Mouse (Mus musculus) ovary, postnatal 14 days (tissue): ENCODE measurements around the gene Aig1.

Experiments
- DNase-seq: peaks from one replicate; pipeline ENCODE4 v3.0.0; 2022; ENCODE audit warnings: low spot score

The Aig1 gene

DNA sequence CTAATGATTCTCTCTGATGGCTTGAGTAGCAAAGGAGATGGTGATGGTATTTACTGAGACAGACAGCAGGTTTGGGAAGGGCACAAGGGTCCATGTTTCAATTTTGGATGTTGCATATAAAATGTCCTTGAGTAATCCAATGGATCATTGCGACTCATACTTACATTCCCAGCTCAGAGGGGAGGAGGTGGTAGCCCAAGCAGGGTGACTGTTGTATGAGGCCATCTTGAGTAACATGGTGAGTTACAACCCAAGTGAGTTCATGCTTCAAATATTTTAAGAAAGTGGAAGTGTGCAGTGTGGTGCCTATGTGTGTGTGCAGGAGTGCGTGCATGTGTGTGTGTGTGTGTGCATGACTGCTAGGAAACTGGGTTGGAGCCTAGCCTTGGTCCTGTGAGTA, 93.4 kb downstream of the Aig1 start:
- DNase-seq, result no peak

DNA sequence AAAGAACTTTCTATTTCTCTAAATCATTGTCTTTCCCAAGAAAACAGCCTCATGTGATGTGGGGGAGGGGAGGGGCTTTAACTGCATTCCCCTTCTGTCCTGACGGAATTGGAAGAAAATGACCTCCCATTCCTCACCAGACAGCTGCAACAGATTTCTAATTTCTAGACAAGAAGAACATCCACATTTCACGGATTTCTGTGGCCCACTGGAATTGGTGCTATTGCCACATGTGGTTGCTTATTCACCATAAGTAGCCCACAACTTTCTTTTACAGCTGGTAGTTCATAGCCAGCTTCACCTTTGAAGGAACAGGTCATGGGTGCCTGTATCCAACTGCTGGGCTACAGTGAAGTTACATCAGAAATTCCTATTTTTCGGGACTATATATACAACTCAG, 93.9 kb downstream of the Aig1 start:
- DNase-seq, result no peak

DNA sequence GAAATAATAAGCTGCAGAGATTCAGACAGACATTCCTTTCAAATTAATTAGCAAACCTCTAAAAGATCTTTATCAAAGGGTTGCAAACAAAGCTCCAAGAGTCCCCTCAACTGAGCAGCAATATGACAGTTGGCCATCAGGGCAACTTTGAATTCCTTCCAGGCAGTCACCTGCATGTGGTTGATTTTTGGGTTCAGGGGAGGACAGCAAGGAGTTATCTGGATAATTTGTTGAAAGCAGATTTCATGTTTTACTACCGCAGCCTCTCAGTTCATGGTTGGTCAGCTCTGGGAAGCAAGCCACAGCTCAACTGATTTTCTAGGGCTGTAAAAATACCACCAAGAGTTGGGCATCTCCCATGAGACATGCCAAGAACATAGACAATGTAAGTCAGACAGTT, 98.1 kb downstream of the Aig1 start:
- no peak for DNase-seq

DNA sequence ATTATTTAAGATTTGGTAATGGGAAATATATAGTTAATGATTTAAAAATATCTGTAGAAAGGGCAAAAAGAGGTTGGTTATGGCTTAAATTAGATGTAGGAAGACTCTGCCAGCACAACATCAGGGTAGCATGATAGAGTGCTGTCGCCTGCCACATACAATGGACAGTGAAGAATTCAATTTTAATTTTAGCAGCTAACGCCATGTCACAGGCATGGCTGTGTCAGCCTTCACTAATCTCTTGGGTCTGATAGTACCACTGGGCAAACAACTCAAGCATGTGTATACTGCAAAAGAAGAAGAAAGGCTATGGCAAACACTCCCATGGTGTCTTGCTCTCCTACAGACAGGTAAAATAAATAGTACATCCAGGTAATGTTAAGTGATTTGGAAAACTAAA, 99.0 kb downstream of the Aig1 start:
- no peak for DNase-seq

DNA sequence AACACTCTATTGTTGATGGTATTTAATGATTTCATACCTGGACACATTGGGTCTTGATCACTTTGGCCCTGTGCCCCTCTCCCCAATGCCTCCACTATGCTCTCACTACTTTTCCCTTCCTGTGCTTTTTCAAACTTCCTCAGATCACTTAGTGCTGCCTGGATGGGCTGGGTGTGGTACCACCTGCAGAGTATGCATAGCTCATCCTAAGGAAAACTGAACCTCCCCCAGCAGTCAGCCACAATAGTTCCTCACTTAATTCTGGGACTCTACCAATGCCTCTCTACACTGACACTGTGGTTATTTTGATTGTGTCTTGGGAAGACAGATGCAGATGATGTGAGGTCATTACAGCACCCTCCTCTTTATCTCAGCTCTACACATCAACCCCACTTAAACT, 99.9 kb downstream of the Aig1 start:
- no peak for DNase-seq

DNA sequence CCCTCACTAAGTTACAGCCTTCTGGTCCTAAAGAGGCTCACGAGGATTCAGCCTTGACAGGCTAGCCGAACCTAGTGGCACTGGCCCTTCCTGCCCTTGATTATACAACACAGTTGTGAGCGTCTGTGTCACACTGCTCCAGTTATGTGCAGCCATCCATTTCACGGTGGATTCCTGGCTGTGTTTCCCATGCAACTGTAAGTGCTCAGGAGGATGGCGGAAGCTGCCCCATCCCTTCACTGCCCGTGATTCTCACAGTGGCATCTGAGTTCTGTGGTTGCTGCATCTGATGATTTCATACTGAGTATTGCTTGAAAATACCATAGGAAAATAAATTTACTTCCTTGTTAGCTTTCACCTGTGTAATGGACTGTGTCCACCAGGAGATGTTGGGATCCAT, 101.7 kb downstream of the Aig1 start:
- no peak for DNase-seq

DNA sequence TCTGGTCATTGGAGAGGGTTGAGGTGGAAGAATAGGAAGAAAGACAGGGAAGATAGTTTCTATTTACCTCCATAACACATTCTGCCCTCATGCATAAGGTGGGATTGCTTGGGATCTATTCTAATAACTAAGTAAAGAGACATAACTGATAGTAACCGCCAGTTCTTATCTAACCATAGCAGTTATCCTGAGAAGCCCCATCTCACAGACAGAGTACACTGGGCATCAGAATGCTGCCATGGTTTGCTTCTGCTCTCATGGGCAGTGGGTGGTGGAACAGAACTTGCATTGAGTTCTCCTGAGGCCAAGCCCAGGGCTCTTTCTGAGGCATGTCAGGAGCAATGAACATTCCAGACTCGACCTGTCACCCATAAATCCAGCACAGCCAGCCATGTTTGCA, 105.6 kb downstream of the Aig1 start:
- DNase-seq, result no peak

DNA sequence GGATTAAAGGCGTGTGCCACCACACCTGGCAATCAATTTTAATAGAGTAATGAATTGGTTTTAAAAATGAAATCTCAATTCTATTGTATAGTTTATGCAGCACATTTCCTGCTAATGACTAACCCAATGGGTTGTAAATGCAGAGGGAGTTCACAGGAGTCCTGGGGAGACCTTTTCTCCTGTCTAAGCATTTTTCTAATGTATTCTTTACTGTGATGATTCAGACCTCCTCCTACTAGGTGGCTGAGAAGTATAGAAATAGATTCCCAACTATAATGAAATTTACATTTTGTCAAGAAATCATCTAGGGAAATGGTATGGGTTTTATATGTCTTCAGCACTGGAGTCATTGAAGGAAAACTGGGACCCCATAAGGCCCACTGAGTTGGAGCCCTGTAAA, 114.1 kb downstream of the Aig1 start:
- no peak for DNase-seq

DNA sequence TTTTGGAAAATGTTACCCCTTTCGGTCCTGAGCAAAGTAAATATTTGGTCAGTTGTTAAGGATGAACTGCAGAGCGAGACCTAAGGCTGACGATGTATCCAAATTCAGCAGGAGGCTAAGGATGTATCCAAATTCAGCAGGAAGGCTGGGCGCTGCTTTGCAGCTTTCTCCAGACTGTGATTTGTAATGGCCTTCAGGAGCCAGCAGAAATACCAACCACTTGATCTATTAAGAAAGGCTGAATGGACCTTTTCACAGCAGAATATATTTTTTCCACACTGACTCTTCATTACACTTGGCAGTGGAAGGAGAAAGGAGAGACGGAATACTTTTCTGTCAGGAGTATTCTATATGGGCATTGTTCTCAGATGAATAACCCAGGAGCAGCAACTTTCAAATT, 115.0 kb downstream of the Aig1 start:
- DNase-seq, result no peak

DNA sequence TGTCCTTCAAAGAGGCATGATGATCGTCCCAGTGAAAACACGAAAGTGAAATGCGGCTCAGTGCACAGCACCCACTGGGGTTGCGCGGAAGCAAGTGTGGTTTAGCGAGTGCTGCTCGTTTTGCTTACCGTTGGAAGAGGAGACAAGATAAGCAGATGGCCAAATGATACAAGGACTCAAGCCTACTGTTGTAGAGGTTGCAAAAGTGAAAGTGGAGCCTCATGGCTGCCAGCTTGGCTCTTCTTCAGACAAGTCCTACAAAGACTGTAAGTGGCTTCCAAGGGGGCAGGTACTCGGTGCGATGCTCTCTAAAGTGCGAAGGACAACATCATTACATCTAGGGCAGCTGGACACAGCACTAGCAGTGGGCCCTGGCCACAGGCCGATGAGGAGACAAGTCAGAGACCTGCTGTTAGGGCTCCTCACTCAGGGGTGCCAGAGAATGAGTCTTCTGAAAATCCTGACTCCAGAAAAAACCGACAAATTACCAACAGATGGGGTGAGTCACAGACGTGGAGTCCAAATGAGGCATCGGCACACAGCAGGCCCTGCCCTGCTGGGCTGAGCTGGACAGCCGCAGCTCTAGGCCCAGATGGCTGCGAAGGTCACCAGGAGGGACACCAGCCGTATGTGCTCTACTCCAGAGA, 129.2 kb downstream of the Aig1 start:
- no peak for DNase-seq

DNA sequence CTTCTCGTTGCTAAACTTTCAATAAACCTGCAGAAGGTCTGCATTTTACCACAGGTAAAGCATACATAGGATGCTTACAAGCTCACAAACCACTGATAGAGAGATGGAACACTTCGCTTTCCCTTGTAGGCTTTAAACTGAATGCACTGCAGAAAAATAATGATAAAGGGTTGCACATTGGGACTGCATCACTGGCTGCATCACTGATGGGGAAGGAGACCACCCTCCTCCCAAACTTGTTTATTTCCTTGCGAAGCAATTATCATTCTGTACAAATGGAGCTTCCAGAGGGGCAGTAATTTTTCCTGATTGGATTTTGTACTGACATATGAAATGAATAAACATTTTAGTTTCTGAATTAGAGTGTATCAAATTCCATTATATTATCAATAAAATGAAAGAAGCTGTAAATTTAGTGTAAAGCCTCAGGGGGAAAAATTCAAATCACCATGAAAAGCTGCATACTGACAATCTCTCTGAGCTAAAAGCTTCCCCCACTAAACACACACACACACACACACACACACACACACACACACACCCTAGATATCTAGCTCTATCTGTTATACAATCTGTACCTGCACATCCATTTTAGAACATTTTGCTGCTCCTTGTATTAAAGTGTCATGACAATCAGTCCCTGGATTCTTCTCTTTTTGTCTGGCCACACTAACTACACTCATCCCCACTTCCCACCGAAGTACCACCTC, 138.6 kb downstream of the Aig1 start:
- DNase-seq, result no peak

DNA sequence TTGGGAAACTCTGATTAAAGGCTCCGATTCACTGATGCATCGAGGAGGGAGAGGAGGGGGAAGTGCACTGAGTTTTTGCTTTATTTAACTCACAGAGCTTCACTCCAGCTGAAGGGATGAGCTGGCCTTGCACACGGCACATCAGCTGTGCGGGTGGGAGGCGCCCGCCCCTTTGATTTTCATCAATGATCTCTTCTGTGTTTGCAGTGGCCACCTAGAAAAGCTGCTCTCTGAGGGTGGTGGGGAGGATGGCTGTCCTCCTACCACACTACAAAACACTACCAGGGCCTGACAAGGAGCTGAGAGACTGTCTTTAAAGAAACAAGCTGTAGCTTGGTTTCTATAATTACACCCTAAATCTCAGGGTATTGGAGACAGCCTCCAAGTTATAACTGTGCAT, 141.1 kb downstream of the Aig1 start:
- no peak for DNase-seq

DNA sequence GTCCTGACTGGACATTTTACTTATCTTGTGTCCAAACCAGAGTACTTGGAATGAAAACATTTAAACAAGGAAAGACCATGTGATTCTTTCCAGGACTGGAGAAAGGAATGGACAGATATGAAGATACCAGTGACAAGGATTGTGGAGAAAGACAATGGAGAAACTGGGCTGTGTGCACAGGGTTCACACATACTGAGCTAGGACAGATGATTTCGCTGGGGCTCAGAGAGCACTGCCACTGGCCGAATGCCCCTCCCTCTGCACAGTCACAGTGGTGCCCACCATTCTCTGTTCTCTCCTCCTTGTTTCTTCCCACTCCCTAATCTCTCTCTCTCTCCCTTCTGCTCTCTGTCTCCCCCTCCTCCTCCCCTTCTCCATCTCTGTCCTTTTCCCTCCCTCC, 142.6 kb downstream of the Aig1 start:
- no peak for DNase-seq

DNA sequence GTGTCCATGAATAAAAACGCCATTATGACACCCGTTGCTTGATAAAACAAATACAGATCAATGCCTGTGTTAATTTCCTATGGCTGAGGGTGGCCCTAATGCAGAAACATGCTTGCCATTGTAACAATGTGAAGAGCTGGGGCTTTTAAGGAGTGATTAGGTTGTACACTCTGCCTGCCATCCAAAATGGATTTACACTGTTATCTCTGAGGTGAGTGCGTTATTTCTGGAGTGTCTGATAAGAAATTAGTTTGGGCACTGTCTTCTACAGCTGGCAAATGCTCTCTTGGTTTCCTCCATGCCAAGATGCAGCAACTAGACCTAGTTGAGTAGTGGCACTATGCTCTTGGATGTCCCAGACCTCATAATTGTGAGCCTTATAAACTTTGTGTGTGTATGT, 143.5 kb downstream of the Aig1 start:
- DNase-seq, result no peak

DNA sequence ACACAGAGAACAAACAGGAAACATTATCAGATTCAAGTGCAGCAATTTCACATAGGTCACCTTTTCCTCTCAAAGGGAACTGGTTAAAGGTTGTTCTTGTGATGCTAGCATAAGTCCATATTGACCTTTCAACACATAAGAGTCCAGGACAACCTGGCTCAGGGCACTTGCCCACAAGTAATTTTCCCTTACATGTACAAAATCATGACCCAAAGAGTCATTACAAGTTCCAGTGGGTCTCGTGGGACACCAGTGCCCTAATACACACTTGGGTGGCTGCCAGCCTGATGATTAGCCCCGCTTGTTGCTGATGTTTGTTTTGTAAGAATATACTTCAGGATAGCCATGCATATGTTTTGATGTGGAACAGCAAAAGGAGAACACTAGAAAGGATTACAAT, 152.6 kb downstream of the Aig1 start:
- no peak for DNase-seq

DNA sequence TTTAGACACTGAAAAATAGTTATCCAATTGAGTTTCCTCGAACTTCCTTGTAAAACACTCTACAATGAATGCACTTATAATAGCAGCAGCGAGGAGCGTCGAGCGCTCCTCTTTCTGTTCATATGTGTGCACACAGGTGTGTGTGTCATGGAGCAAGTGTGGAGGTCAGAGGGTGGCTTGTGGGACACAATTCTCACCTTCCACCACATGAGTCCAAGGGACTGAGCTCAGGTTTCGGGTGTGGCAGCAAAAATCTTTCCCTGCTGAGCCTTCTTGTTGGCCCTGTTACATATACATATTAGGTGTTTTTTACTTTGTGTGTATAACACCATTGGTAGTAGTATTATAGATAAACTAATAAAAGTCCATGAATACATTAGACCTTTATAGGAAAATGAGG, 153.2 kb downstream of the Aig1 start:
- DNase-seq, result no peak

DNA sequence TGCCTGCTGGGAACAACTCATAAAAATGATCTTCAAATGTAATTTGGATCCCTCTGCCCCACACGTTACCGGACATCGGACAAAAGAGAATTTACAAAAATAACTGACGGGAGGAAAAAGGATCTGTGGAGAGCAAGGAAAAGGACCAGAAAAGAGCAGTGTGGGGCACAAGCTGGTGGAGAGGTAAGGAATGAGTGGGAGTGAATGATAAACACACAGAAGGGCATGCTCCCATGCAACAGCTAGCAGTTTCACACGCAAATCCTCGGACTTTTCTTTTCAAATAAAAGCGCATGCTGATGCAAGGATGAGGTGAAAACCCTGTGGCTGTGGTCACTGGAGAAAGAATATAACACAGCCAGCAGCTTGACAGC, 153.9 kb downstream of the Aig1 start:
- no peak for DNase-seq

DNA sequence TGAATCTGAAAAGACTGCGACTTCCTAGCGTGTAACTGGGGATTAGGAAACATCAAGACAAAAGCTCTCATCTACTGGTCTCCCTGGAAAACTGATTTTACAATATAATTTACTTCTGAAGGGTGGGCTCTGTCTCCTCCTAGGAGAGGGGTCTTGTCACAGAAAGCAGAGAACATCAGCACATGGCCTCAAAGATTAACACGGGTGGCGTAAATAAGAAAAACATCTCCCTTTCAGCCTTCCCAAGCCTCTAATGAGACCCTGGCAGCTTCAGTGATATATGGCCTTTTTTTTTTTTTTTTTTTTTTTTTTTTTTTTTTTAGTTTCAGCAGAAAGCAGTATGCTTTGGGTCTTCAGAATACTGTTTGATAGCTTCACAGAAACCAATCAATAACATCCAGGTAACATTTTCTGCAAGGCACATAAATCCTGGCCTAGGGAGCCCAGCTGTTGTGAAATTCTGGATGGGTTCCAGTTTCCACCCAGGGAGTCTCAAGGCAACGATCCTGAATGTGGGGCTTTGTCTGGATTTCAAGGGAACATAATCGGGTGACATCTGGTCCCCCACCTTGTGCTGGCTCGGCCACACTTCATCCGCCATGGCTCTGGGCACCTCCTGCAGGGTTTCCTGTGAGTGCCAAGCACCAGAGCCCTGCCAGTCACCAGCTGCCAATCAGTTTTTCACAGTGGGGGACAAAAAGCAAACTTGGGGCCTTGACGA, 154.4 kb downstream of the Aig1 start:
- peak; percentile 12 for DNase-seq

DNA sequence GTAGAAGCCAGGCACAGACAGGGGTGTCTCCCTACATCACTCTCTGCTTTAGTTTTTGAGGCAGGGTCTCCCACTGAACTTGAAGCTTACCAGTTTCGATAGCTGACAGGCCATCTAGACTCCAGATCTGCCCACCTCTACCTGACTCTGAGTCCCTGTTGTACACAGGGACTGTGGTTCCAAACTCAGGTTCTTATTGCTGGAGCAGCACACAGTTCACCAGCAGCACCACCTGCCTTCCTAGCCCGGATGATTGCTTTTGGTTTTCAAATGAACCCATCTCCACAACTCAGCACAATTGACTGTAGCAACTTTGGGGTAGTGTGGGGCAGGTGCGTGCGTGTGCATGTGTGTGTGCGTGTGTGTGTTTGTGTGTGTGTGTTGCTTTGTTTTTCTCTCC, 155.1 kb downstream of the Aig1 start:
- no peak for DNase-seq

DNA sequence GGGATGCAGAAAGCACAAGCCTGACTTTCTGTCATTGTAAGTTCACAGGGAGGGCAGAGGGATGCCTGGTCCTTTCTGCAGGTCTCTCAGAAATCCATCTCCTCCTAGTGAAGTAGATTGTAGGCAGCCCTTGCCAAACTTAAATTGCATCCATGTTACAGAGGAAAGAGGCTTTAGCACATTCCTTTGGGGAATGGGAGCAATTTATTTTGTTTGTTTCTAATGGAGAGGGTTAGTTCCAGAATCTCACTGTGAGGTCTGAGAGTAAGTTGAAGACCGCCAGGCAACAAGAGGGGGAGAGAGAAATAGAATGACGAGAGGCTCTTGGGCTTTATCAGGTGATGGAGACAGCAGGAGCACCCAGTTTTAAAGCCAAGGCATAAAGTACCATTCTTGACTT, 155.7 kb downstream of the Aig1 start:
- DNase-seq, result no peak

DNA sequence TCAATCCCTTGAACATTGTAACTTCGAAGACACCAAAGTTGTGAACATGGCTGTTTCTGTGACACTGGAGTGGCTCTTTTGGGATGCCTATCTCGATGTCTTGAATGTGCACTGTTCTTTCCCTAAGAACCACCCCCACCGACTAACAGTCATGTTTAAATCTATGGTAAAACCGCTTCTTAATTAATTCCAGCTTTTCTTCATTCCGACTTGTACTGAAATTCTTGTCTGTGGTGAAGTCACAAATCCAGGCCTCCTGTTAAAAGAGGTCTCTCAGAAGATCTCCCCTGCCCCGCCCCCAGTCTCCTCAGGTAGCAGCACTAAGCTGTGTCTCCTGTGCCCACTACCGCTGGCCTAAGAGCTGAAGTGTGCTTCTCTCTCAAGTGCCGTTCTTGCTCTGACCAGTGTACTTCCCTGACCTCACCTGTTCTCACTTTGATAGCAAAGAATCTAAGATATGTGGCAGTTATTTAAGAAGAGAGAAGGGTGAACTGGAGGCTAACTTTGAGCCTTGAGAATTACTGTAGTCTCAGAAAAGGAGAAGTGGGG, 157.4 kb downstream of the Aig1 start:
- no peak for DNase-seq

DNA sequence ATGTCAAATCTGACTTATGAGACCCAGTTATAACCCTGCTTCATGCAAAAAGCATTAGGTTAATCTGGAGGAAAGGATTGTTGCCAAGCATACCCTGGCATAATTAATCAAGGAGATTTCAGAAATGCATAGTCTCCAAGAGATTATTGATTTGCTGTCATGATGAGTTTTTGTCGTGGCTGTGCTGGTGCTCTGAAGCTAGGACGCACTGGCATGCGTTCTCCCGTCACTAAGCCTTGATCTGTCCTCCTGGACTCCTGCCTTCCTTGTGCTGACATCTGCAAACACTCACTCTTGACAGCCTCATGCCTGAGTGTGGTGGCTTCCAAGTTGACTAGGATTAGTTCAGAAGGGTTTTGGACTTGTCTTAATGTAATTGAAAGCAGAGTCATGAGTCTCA, 163.0 kb downstream of the Aig1 start:
- no peak for DNase-seq

DNA sequence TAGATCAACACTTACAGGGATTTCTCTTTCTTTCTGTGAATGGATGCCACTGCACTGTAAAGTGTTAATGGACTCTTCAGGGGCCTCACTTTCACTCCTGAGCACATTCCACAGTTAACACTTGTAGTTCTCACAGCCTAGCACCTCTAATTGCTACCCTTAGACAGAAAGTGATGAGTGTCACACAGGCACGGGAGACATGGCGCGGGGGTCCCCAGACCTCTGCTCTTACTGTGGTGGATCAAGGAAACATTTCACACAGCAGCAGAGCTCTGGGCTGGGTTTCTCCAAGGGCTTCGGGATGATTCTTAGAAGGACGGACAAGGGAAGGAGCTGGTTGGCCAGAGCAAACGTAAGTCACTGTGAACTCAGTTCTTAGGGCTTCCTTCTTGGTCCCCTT, 166.1 kb downstream of the Aig1 start:
- DNase-seq, result no peak
